Comparison of ENCODE assay signal across 8 mouse cellular contexts in the genomic region with DNA sequence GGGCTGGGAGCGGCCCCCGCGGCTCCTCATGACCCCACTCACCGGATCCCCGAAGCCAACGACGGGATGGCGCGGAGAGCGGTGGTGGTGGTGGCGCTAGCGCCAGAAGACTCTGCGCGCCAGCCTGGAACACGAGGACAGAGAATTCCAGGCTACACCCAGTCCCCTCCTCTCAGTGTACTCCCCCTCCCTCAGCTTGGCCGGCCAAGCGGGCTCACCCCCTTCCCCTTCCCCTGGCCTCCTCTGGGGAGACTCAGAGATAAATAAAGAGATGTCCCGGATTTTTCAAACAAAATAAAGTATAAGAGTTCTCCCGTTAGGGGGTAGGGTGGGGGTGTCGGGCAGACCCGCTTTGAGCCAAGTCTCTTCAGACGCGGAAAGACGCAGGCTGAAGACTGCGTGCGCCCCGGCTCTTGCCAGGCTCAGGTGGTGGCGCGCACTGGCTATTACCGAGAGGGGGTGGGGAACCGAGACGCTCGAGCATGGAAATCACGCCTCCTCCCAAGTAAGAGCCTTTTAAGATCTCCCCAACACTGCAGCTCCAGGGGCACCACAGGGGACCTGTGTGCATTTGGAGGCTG. TPM values are rescaled to one million over a fixed set of nuclear protein-coding genes. Genes with fewer than 3 reads are reported as not detected.
DNase-seq lines count a peak whose midpoint lies in the region; ATAC-seq and TF ChIP-seq lines count a peak whose summit lies in the region.

A gene (minus strand): TSS at position 114 of the 581 bp plus-strand sequence.

- intact Hi-C loops in left cerebral cortex, postnatal 36 days (cut with DNase I) = no loop called here

- H3K4me2 ChIP-seq in forebrain, postnatal 0 days (ENCODE audit: low read depth) = peak within 1 kb of the TSS; percentile 59
- H3K4me2 ChIP-seq in neural tube, embryonic 13.5 days = peak within 1 kb of the TSS; percentile 71

- H3K27ac ChIP-seq in liver, adult 2 months (replicated peaks; ENCODE audit: insufficient read depth, low read depth, low read length) = no peak within 1 kb of the TSS
- peak within 1 kb of the TSS; percentile 98 for H3K27ac ChIP-seq in cerebellum, adult 2 months (ENCODE audit: insufficient read depth, low read length)
- H3K27ac ChIP-seq in forebrain, postnatal 0 days (ENCODE audit: low read depth, low read length) = peak within 1 kb of the TSS; percentile 57
- peak within 1 kb of the TSS; percentile 56 for H3K27ac ChIP-seq in neural tube, embryonic 13.5 days (replicated peaks)

- H3K27me3 ChIP-seq in liver, adult 2 months (ENCODE audit: control insufficient read depth, insufficient read depth, low read length) = peaks cover 4% of the 10 kb centered on the region; the same call in 1 of the 2 replicates
- no peaks in the 10 kb centered on the region for H3K27me3 ChIP-seq in cerebellum, adult 2 months (ENCODE audit: control insufficient read depth, insufficient read depth, low read length)
- H3K27me3 ChIP-seq in forebrain, postnatal 0 days (ENCODE audit: insufficient read depth, low read length) = no peaks in the 10 kb centered on the region
- H3K27me3 ChIP-seq in neural tube, embryonic 13.5 days = peaks cover 34% of the 10 kb centered on the region

- H3K4me1 ChIP-seq in liver, adult 2 months (ENCODE audit: control insufficient read depth, insufficient read depth, low read length) = no peaks in the 10 kb centered on the region
- no peaks in the 10 kb centered on the region for H3K4me1 ChIP-seq in cerebellum, adult 2 months (ENCODE audit: control insufficient read depth, insufficient read depth, low read length)
- H3K4me1 ChIP-seq in forebrain, postnatal 0 days (ENCODE audit: insufficient read depth) = no peaks in the 10 kb centered on the region
- H3K4me1 ChIP-seq in neural tube, embryonic 13.5 days (replicated peaks) = peaks cover 6% of the 10 kb centered on the region; the same call in 1 of the 2 replicates

- no peaks in the 10 kb centered on the region for H3K36me3 ChIP-seq in liver, adult 2 months (ENCODE audit: control insufficient read depth, insufficient read depth, low read length)
- H3K36me3 ChIP-seq in forebrain, postnatal 0 days (ENCODE audit: insufficient read depth) = no peaks in the 10 kb centered on the region
- H3K36me3 ChIP-seq in neural tube, embryonic 13.5 days = no peaks in the 10 kb centered on the region

- peak; percentile 76 for ATAC-seq in forebrain, postnatal 0 days
- ATAC-seq in neural tube, embryonic 13.5 days (ENCODE audit: low read depth) = peak; percentile 83
- no peak for ATAC-seq in megakaryocyte progenitor cell, adult 5-6 weeks (replicated peaks; ENCODE audit: poor library complexity)

- H3K4me3 ChIP-seq in liver, adult 2 months (ENCODE audit: insufficient read depth, low read depth, low read length) = peak within 1 kb of the TSS; percentile 27; the same call in 1 of the 2 replicates
- peak within 1 kb of the TSS; percentile 97 for H3K4me3 ChIP-seq in cerebellum, adult 2 months (replicated peaks; ENCODE audit: insufficient read depth, low read depth, low read length)
- H3K4me3 ChIP-seq in forebrain, postnatal 0 days (ENCODE audit: low read depth, low read length) = peak within 1 kb of the TSS; percentile 50
- H3K4me3 ChIP-seq in neural tube, embryonic 13.5 days = peak within 1 kb of the TSS; percentile 51

- no peak within 1 kb of the TSS for H3K9ac ChIP-seq in liver, adult 2 months (ENCODE audit: low read depth, low read length)
- H3K9ac ChIP-seq in forebrain, postnatal 0 days = peak within 1 kb of the TSS; percentile 53
- peak within 1 kb of the TSS; percentile 67 for H3K9ac ChIP-seq in neural tube, embryonic 13.5 days

- H3K79me2 ChIP-seq in liver, adult 2 months (ENCODE audit: control insufficient read depth, insufficient read depth, low read length) = no peaks in the 10 kb centered on the region

- TF ChIP-seq POLR2A in liver, adult 2 months (IDR thresholded peaks at IDR 0.05; ENCODE audit: extremely low read depth, insufficient read depth, low read length) = no peak
- no peak for TF ChIP-seq POLR2A in cerebellum, adult 2 months (IDR thresholded peaks at IDR 0.05; ENCODE audit: borderline replicate concordance, insufficient read depth, low read length)

- no peak for DNase-seq in liver, adult 2 months (ENCODE audit: extremely low read depth, low read depth, low spot score)
- no peak for DNase-seq in liver
- DNase-seq in cerebellum, adult 2 months = peak; percentile 72
- DNase-seq in forebrain, postnatal 0 days = peak; percentile 38
- DNase-seq in left cerebral cortex, postnatal 36 days (ENCODE audit: low spot score in 2 of 2) = peak; percentile 17 to 25
- no peak for DNase-seq in adrenal gland, postnatal 4 days (ENCODE audit: low spot score in 2 of 2)

- TF ChIP-seq CTCF in liver, adult 2 months (IDR thresholded peaks at IDR 0.05; ENCODE audit: low read depth, low read length) = no peak
- no peak for TF ChIP-seq CTCF in cerebellum, adult 2 months (IDR thresholded peaks at IDR 0.05; ENCODE audit: borderline replicate concordance, insufficient read depth, low read depth, low read length)
- no peak for TF ChIP-seq CTCF in forebrain, postnatal 0 days (IDR thresholded peaks at IDR 0.05; ENCODE audit: low read depth)

- 2% methylated on average over 31 of the region's 34 CpGs for WGBS in liver, adult 2 months
- 18% methylated on average over 32 of the region's 34 CpGs for WGBS in cerebellum, adult 2 months
- 22% methylated on average over 33 of the region's 34 CpGs for WGBS in forebrain, postnatal 0 days
- WGBS in neural tube, embryonic 13.5 days = 23% methylated on average over 34 of the region's 34 CpGs

- H3K9me3 ChIP-seq in forebrain, postnatal 0 days (ENCODE audit: low read length) = no peaks in the 10 kb centered on the region
- no peaks in the 10 kb centered on the region for H3K9me3 ChIP-seq in neural tube, embryonic 13.5 days

RNA-seq across cellular contexts. Expression of the gene that starts here (rescaled TPM):
- total RNA-seq in liver, adult 2 months (2014; rRNA removed) = 0.07 TPM in 1 of 2 replicates, not detected in the other
- not detected in 2 replicates for polyA plus RNA-seq in liver, adult 2 months (2012; rRNA removed)
- polyA plus RNA-seq in cerebellum, adult 2 months (2012; rRNA removed) = 11.9 and 15.9 TPM in 2 replicates
- total RNA-seq in forebrain, postnatal 0 days (2014; rRNA removed) = 11.5 and 15.1 TPM in 2 replicates
- 4.9 and 8.4 TPM in 2 replicates for polyA plus RNA-seq in forebrain, postnatal 0 days (2015; fragmentation: Nextera tagmentation; extraction: Ambion mirVana)
- 10 to 100 TPM; 18.7 to 19.4 TPM for total RNA-seq in left cerebral cortex, postnatal 36 days (2021)
- 5.7 and 6.9 TPM in 2 replicates for polyA plus RNA-seq in neural tube, embryonic 13.5 days (2015; fragmentation: Nextera tagmentation; extraction: Ambion mirVana)
- total RNA-seq in megakaryocyte progenitor cell, adult 5-6 weeks (2015) = not detected in 2 replicates
- 0.21 TPM in 1 of 2 replicates, not detected in the other for total RNA-seq in megakaryocyte progenitor cell, adult 5-6 weeks (2017)
- 1 to 10 TPM in 1 of 2 experiments, under 1 TPM in 1; 0.93 to 2.7 TPM for total RNA-seq in adrenal gland, postnatal 4 days (2021)

Comparison
In these comparisons a context has a peak if more than half of its experiments do, and no peak if none do; other contexts are left out.
1. DNase-seq: peak in cerebellum, adult 2 months (2 of 2), forebrain, postnatal 0 days (single experiment) and left cerebral cortex, postnatal 36 days (2 of 2); none in liver, adult 2 months (single experiment), liver (single experiment) and adrenal gland, postnatal 4 days (0 of 2).
2. H3K4me3 ChIP-seq: peak in every context shown above with its lines; median percentile 97 in cerebellum, adult 2 months; 51 in neural tube, embryonic 13.5 days; 50 in forebrain, postnatal 0 days; 27 in liver, adult 2 months.